Mouse (Mus musculus): Measurements from ENCODE around the gene Parp14. TPM values are rescaled to one million over a fixed set of nuclear protein-coding genes. Genes with fewer than 3 reads are reported as not detected.
"Not testable (repeated sequence)": the region's sequence is repeated elsewhere in the genome, so short reads cannot be mapped to it uniquely, and the experiment has no call there.

Gene Parp14
- total RNA-seq (2015) (35.4 and 36.6 TPM in 2 replicates), total RNA-seq (2017) (41.9 and 42.4 TPM in 2 replicates)

DNA sequence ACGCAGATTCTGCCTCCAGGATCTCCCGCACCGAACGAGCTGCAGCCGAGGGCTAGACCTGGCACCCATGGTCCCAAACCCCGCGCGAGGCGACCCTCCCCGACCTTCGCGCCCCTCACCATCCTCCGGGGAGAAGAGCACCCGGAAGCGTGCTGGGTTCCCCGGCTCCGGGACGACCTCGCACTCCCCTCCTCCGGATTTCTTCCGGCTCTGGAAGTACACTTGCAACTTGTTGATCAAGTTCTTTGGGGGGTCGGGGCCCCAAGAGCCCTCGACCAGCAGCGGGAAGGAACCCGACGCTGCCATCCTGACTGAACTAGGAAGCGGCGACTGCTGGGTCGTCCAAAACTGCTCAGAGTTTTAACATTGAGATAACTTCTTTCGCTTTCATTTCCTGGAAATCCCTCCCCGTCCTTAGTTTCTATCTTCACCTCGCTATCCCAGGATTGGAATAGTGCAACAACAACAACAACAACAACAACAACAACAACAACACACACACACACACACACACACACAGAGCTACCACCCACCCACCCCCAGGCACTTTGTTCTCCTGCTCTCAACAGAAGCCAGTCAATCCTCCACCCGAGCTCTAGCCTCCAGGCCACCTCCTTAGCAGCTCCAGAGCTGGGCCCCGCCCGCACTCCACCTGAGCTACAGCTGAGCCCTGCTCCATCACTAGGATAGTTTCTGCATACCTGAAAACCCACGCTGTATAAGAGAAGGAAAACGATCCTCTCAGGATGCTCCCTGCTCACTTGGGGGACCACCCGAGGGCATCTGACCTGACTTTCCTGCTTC lies at the start of gene Parp14:
Gene Parp14, minus strand, starts transcription at position 497 of the 804 bp plus-strand sequence.
- peak; percentile 50 for ATAC-seq (ENCODE audit: poor library complexity, severe bottlenecking)

GRCm38 (mm10) chr16:35918721-35919543 lies 47.6 kb upstream of the Parp14 start:
- ATAC-seq (ENCODE audit: poor library complexity, severe bottlenecking): peak; percentile 82

- ATAC-seq (ENCODE audit: poor library complexity, severe bottlenecking): no peak
Observed at GRCm38 (mm10) chr16:35914301-35914700, 43.0 kb upstream of the Parp14 start.

DNA sequence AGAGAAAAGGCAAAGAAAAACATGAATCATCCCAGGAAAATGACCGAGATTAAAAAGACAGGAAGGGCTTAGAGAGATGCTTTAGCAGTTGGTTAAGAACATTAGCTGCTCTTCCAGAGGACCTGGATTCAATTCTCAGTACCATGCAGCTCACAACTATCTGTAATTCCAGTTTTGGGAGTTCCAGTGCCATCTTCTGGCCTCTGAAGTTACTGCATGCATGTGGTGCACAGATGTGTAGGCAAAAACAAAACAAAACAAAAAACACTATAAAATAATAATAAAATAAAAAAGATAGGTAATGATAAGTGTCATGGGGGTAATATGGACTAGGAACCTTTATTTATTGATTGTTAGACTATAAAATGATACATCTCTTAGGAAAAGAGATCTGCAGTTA lies 42.2 kb upstream of the Parp14 start:
- ATAC-seq (ENCODE audit: poor library complexity, severe bottlenecking): peak; percentile 77

GRCm38 (mm10) chr16:35911449-35911848 lies 40.1 kb upstream of the Parp14 start:
- no peak for ATAC-seq (ENCODE audit: poor library complexity, severe bottlenecking)

GRCm38 (mm10) chr16:35907432-35908201 lies 36.3 kb upstream of the Parp14 start:
- no peak for ATAC-seq (ENCODE audit: poor library complexity, severe bottlenecking)

GRCm38 (mm10) chr16:35906887-35907286 lies 35.5 kb upstream of the Parp14 start:
- no peak for ATAC-seq (ENCODE audit: poor library complexity, severe bottlenecking)

DNA sequence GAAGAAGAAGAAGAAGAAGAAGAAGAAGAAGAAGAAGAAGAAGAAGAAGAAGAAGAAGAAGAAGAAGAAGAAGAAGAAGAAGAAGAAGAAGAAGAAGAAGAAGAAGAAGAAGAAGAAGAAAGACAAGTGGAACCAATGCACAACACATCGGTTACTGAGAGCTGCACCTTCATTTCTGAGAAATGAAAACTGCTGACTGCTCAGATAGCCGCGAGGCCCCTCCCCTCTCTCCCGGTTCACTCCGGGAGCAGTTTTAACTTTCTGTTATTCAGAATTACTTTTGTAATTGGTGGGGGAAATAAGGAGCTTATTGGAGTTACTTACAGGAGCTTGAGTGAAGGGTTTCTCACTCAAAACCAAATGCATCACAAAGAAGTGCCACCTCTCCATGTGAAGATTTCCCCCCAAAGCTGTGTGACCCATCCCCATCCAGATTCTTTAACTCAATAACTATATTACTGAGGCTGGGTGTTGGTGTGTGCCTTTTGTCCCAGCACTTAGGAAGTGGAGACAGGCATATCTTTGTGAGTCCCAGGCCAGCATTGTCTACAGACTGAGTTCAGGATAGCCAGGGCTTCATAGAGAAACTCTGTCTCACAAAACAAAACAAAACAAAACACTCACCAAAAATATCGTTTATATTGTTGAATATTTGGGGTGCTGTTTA lies 34.6 kb upstream of the Parp14 start:
- ATAC-seq (ENCODE audit: poor library complexity, severe bottlenecking): no peak

DNA sequence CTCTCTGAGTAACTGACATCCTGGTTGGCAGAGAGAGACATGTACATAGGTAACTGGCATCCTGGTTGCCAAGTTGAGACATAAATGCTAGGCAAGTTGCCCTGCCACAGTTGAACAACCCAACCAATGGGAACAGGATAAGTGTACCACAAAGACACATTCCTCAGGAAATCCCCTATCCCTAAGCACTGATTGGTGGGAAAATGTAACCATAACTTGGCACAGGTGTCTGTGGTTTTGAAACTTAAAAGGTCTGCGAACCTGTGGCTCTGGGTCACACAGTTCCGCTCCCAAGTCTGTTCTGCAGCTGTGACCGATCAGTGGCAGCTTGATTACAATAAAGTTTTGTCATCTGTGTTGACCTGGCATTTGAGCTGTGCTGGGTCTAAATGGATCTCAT lies 34.0 kb upstream of the Parp14 start:
- ATAC-seq (ENCODE audit: poor library complexity, severe bottlenecking): no peak

DNA sequence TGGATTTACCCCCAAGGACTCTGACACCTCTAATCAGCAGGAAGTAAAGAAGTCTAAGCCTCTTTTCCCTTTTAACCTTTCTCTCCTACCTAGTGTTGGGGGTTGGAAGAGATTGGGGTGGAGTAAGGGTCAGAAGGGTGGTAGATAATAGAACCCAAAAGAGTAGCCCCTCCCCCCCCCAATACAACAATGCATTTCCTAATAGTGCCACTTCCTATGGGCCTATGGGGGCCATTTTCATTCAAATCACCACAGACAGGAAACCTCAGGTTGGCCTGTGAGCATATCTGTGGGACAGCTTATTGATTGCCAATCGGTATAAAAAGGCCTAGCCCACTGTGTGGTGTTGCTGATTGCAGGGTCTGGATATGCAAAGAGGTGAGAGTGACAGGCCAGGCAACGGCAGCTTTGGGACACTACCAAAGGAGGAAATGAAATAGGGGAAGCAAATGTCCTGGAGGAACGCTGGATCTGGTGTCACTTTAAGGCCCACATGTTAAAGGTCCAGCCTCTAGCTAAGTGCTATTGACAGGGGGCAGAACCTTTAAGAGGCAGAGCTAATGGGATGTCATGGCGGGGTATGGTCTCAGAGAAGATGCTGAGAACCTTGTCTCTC lies 32.9 kb upstream of the Parp14 start:
- peak; percentile 58 for ATAC-seq (ENCODE audit: poor library complexity, severe bottlenecking)

DNA sequence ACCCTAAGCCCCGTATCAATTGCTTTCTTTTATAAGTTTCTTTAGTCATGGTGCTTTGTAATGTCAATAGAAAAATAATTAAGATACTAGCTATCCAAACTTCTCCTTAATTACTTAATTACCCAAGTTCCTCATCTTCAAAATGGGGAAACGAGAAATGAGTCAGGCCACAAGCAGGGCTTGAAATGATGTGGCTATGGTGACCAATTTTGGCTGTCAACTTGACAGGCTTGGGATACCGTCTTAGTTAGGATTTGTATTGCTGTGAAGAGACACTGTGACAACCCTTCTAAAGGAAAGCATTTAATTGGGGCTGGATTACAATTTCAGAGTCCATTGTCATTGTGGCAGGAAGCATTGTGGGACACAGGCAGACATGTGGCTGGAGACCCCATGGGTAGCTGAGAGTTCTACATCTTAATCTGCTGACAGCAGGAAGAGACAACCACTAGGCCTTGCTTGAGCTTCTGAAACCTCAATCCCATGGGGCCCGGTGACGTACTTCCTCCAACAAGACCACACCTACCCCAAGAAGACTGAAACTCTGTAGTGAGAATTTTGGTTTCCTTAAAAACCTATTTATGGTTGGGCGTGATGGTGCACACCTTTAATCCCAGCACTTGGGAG lies 31.8 kb upstream of the Parp14 start:
- ATAC-seq (ENCODE audit: poor library complexity, severe bottlenecking): peak; percentile 72

DNA sequence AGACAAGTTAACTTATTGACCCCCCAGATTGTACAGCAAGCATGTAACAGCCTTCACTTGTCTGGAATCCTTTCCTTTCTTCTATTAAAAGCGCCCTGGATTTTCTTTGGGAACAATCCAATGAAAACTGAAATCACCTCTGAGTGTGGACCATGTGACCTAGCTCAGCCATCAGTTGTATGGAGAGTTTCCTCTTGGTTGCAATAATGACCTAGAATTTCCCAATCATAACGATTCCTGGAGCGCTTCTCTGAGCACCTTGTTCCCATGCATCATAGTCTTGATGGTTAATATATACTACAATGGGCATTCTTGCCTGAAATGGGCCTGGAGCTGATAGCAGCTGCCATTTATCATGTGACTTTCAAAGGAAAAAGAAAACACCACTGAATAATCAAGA lies 29.2 kb upstream of the Parp14 start:
- no peak for ATAC-seq (ENCODE audit: poor library complexity, severe bottlenecking)

DNA sequence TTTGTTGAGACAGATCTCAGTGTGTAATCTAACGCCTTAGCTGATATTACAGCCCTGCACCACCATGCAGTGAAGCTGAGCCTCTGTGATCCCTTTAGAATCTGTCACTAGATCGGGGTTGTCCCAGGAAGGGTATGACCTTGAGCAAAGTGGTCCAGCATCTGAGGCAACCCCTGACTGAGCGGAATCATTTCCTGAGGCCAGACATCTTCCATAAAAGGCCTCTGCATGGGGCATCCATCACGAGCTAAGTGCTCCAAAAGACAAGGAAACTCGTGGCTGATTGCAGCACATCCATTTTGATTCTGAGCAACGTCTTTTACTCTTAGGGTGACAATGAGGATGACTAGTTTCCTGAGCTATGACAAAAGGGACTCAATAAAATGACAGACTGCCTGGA lies 23.7 kb upstream of the Parp14 start:
- no peak for ATAC-seq (ENCODE audit: poor library complexity, severe bottlenecking)

- ATAC-seq (ENCODE audit: poor library complexity, severe bottlenecking): not testable (repeated sequence)
Observed at GRCm38 (mm10) chr16:35891603-35892002, 20.3 kb upstream of the Parp14 start.

DNA sequence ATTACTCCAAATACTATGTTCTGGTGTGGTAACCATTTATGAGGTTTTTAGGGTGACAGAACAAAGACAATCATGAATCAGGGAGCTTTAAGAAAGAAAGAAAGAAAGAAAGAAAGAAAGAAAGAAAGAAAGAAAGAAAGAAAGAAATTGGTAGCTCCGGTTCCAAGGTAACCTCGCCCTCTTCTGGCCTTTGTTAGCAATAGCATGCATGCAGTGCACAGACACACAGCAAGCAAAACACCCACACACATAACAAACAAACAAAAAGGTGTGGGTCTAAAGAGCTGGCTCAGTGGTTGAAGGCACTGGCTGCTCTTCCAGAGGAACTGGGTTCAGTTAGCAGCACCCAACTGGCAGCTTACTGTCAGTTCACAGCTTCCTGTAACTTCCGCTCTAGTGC lies 19.3 kb upstream of the Parp14 start:
- peak; percentile 69 for ATAC-seq (ENCODE audit: poor library complexity, severe bottlenecking)

GRCm38 (mm10) chr16:35888910-35889309 lies 17.6 kb upstream of the Parp14 start:
- no peak for ATAC-seq (ENCODE audit: poor library complexity, severe bottlenecking)

DNA sequence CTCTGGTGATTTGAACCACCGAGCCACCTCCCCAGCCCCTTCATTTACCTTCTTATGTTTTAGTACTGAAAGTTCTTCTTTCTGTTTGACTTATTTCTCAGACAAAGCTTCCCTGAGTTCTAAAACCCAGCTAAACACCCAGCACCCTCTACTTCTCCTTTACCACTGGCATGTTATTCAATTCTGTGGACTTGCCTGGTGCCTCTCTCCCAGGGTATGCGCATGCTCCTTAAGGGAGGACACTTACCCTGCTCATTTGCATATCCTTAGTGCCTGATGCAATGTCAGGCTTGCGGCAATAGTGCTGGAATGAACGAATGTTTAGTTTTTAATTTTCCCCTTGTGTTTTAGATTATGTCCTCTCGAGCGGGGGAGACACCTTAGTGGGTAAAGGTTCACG lies 16.8 kb upstream of the Parp14 start:
- ATAC-seq (ENCODE audit: poor library complexity, severe bottlenecking): peak; percentile 93

DNA sequence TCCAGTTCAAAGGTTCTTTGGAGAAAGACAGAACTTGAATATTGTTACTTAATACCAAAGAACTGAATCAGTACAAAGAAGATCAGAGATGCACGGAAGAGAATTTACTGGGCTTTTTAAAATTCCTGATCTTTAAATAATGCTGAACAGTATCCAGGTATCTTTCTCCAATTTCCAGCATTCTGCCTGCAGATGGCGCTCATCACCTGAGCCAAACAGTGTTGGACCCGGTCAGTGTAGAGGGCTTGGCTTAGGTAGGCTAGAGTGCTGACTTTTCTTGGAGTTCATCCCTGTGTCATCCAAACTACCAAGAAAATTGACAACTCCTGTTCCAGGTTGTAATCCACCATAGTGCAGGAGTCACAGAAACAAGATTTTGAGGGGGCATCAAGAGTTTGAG lies 3.1 kb upstream of the Parp14 start:
- ATAC-seq (ENCODE audit: poor library complexity, severe bottlenecking): peak; percentile 66

GRCm38 (mm10) chr16:35872410-35873006 lies 1.2 kb upstream of the Parp14 start:
- ATAC-seq (ENCODE audit: poor library complexity, severe bottlenecking): peak; percentile 39

Measured in megakaryocyte, adult 5-6 weeks (primary cell).